Mouse (Mus musculus) G1E (cell line): ENCODE data around the gene Unc5cl.

ENCODE experiments used
- CTCF ChIP-seq: IDR thresholded peaks from 2 replicates; pipeline ENCODE4 v1.5.1; 2012; ENCODE audit warnings: low read depth, low read length, inconsistent platforms, mixed read lengths
- GATA1 ChIP-seq: IDR thresholded peaks from 2 replicates; pipeline ENCODE4 v1.6.1; 2012; ENCODE audit warnings: borderline replicate concordance, low read length, inconsistent platforms, mixed read lengths
- GATA2 ChIP-seq: IDR thresholded peaks from 2 replicates; pipeline ENCODE4 v1.6.1; 2012; ENCODE audit warnings: low read depth, low read length, inconsistent platforms, borderline replicate concordance

DNA sequence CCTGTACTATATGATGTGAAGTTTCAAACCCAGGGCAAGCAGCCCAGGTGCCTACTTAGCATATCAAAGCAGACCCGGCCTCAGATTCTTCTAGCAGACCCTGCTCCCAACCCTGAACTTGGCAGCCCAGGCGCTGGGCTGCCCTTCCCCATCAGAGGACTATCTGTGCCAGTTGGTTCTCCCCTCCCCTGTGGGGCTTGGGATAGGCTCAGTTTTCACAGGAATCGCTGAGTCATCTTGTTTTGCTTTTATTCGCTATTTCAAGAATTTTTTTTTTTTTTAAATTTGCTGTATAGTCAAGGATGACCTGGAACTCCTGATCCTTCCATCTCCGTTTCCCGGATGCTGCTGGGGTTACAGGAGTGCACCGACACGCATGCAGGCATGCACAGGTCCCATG lies 7.0 kb upstream of the Unc5cl start:
- TF ChIP-seq CTCF (no peak), GATA1 (no peak), GATA2 (no peak)
